Comparison of ENCODE assay signal across 20 mouse cellular contexts in the genomic region with DNA sequence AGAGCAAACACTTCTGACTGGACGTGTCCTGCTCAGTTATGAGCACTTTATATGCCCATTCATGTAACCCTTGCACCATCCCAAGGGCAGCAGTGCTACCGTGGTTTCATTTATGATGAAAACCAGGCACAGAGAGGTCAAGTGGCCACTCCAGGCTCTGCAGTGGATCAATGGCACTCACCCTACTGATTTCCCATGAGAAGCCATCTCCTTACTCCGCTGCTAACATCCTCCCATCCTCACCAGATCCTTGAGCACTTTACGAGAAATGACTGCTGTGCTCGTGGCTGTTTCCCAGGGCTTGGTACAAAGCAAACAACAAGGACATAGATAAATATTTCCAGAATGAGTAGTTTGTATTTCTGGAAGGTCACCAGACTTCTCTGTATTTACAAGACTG. TPM values are rescaled to one million over a fixed set of nuclear protein-coding genes. Genes with fewer than 3 reads are reported as not detected.
DNase-seq lines count a peak whose midpoint lies in the region; ATAC-seq and TF ChIP-seq lines count a peak whose summit lies in the region.
"Had no signal": no experiment of that assay in that cellular context is flagged by ENCODE, and none has a peak within 500 bp of the region (broad histone marks: within the 10 kb centered on the region; RNA-seq: fewer than 3 reads in every experiment).

No protein-coding gene starts in this region.

- H3K9ac ChIP-seq in midbrain, embryonic 11.5 days (ENCODE audit: low read length): no peak overlapping the region
- H3K9ac ChIP-seq in midbrain, embryonic 13.5 days (replicated peaks): no peak overlapping the region
- H3K9ac ChIP-seq: embryonic facial prominence, embryonic 13.5 days; forebrain, embryonic 12.5 days; heart, embryonic 13.5 days; hindbrain, embryonic 12.5 days had no signal

- TF ChIP-seq POLR2A in lung, adult 2 months (IDR thresholded peaks at IDR 0.05; ENCODE audit: borderline replicate concordance, extremely low read depth, low read depth, low read length): no peak

- peaks cover 5% of the 10 kb centered on the region; the same call in 1 of the 2 replicates for H3K4me1 ChIP-seq in lung, adult 2 months (ENCODE audit: control insufficient read depth, insufficient read depth, low read length)
- H3K4me1 ChIP-seq in midbrain, embryonic 11.5 days (ENCODE audit: control insufficient read depth, insufficient read depth, low read length): no peaks in the 10 kb centered on the region; the same call in 1 of the 2 replicates
- no peaks in the 10 kb centered on the region; the same call in none of the 2 replicates for H3K4me1 ChIP-seq in midbrain, embryonic 13.5 days (replicated peaks)
- H3K4me1 ChIP-seq: hindbrain, embryonic 12.5 days had no signal

- no peak for ATAC-seq in midbrain, embryonic 11.5 days (ENCODE audit: low FRiP score)
- ATAC-seq in midbrain, embryonic 13.5 days: no peak
- ATAC-seq: activated CD4-positive, CD25-positive, alpha-beta regulatory T cell, adult 4 months; hindbrain, embryonic 16.5 days; Patski had no signal

- TF ChIP-seq CTCF in lung, adult 2 months (IDR thresholded peaks at IDR 0.05; ENCODE audit: insufficient read depth, low read length): no peak

- no peak overlapping the region for H3K4me2 ChIP-seq in midbrain, embryonic 11.5 days
- H3K4me2 ChIP-seq in midbrain, embryonic 13.5 days (replicated peaks): no peak overlapping the region
- H3K4me2 ChIP-seq: embryonic facial prominence, embryonic 13.5 days; forebrain, embryonic 12.5 days; heart, embryonic 13.5 days; hindbrain, embryonic 12.5 days had no signal

- H3K27ac ChIP-seq in midbrain, embryonic 11.5 days (ENCODE audit: low read depth, low read length): no peak overlapping the region
- H3K27ac ChIP-seq in midbrain, embryonic 13.5 days: no peak overlapping the region
- H3K27ac ChIP-seq: embryonic facial prominence, embryonic 13.5 days; forebrain, embryonic 12.5 days; heart, adult 2 months; heart, embryonic 13.5 days; hindbrain, embryonic 12.5 days had no signal

- no peaks in the 10 kb centered on the region for H3K9me3 ChIP-seq in midbrain, embryonic 11.5 days (ENCODE audit: control insufficient read depth, low read length)
- H3K9me3 ChIP-seq in midbrain, embryonic 13.5 days: no peaks in the 10 kb centered on the region
- H3K9me3 ChIP-seq: embryonic facial prominence, embryonic 13.5 days; forebrain, embryonic 12.5 days; hindbrain, embryonic 12.5 days had no signal

- no peaks in the 10 kb centered on the region for H3K36me3 ChIP-seq in midbrain, embryonic 11.5 days (ENCODE audit: control insufficient read depth, insufficient read depth, low read length)
- no peaks in the 10 kb centered on the region for H3K36me3 ChIP-seq in midbrain, embryonic 13.5 days
- H3K36me3 ChIP-seq: embryonic facial prominence, embryonic 13.5 days; forebrain, embryonic 12.5 days; heart, embryonic 13.5 days; hindbrain, embryonic 12.5 days had no signal

- DNase-seq in adrenal gland, adult 8-10 months: peak; percentile 33
- DNase-seq in adrenal gland, postnatal 10 days: no peak
- peak; percentile 34 to 42 for DNase-seq in lung, adult 18-20 months
- no peak for DNase-seq in lung, adult 2 months
- peak; percentile 8 for DNase-seq in midbrain, embryonic 11.5 days (ENCODE audit: low spot score, missing footprints)
- DNase-seq: cerebellum, adult 18-20 months; cerebellum, adult 9-11 months; cerebellum, postnatal 36 days; gastrocnemius, postnatal 10 days; heart, adult 2 months; heart, postnatal 4 days had no signal

- WGBS in lung, adult 2 months: 60% methylated on average over 5 of the region's 5 CpGs
- WGBS in midbrain, embryonic 11.5 days: 86% methylated on average over 5 of the region's 5 CpGs
- 87% methylated on average over 5 of the region's 5 CpGs for WGBS in midbrain, embryonic 13.5 days

- H3K4me3 ChIP-seq in lung, adult 2 months (replicated peaks; ENCODE audit: extremely low read depth, low read depth, low read length): no peak overlapping the region
- H3K4me3 ChIP-seq in midbrain, embryonic 11.5 days (ENCODE audit: low read depth, low read length): no peak overlapping the region
- H3K4me3 ChIP-seq in midbrain, embryonic 13.5 days (replicated peaks): no peak overlapping the region
- H3K4me3 ChIP-seq: embryonic facial prominence, embryonic 13.5 days; forebrain, embryonic 12.5 days; heart, adult 2 months; heart, embryonic 13.5 days; hindbrain, embryonic 12.5 days had no signal

- H3K27me3 ChIP-seq in midbrain, embryonic 11.5 days (ENCODE audit: control insufficient read depth, insufficient read depth, low read length): no peaks in the 10 kb centered on the region
- H3K27me3 ChIP-seq in midbrain, embryonic 13.5 days: no peaks in the 10 kb centered on the region
- H3K27me3 ChIP-seq: CH12.LX; embryonic facial prominence, embryonic 13.5 days; forebrain, embryonic 12.5 days; heart, embryonic 13.5 days; hindbrain, embryonic 12.5 days had no signal

RNA-seq across cellular contexts. Expression of a gene that starts 3.7 kb away (rescaled TPM):
- total RNA-seq in adrenal gland, adult 8-10 months (2022): 1 to 10 TPM; 1.9 to 3.9 (median 3.0) TPM
- total RNA-seq in adrenal gland, postnatal 10 days (2021): 1 to 10 TPM; 2.8 to 3.4 TPM
- 3.2 and 4.9 TPM in 2 replicates for polyA plus RNA-seq in lung, adult 2 months (2012; rRNA removed)
- polyA plus RNA-seq in midbrain, embryonic 11.5 days (2014; fragmentation: Nextera tagmentation; extraction: Ambion mirVana): 1.3 TPM in 2 replicates
- 0.85 and 1.3 TPM in 2 replicates for polyA plus RNA-seq in midbrain, embryonic 13.5 days (2015; fragmentation: Nextera tagmentation; extraction: Ambion mirVana)
- polyA plus RNA-seq: Patski had no signal

Comparison
In these comparisons a context has a peak if more than half of its experiments do, and no peak if none do; other contexts are left out.
1. DNase-seq: peak in adrenal gland, adult 8-10 months (single experiment), lung, adult 18-20 months (2 of 2) and midbrain, embryonic 11.5 days (single experiment); none in adrenal gland, postnatal 10 days (single experiment) and lung, adult 2 months (single experiment).